Mouse (Mus musculus): Measurements from ENCODE around the gene Fkbp5.

Fkbp5 gene

GRCm38 (mm10) chr17:28431038-28431437 is 86.3 kb downstream of the Fkbp5 start:
- POLR2A ChIA-PET, result interaction anchor here in 3 of 4 experiments (0.6 to 25.4 kb wide), 6 partner anchors 10 to 259 kb away, joined by 3 to 272 read pairs (median 4); no protein-coding TSS in a partner anchor
- CTCF ChIA-PET, result interaction anchor here in 3 of 4 experiments (0.6 to 2.0 kb wide), 5 partner anchors 12 to 151 kb away, joined by 3 to 6 read pairs (median 3); no protein-coding TSS in a partner anchor

GRCm38 (mm10) chr17:28428474-28429258 is 88.7 kb downstream of the Fkbp5 start:
- CTCF ChIA-PET, result interaction anchor here in 2 of 4 experiments (1.1 to 1.2 kb wide), 2 partner anchors 10 to 22 kb away, joined by 3 read pairs; no protein-coding TSS in a partner anchor
- POLR2A ChIA-PET, result interaction anchor here in 2 of 4 experiments (0.6 to 25.4 kb wide), 9 partner anchors 9 to 100 kb away, joined by 3 to 272 read pairs (median 3); no protein-coding TSS in a partner anchor

- POLR2A ChIA-PET, result interaction anchor here in 2 of 4 experiments (0.6 to 25.4 kb wide), 11 partner anchors 8 to 71 kb away, joined by 3 to 272 read pairs (median 4); no protein-coding TSS in a partner anchor
- CTCF ChIA-PET, result interaction anchor here in 2 of 4 experiments (0.7 to 1.2 kb wide), 3 partner anchors 11 to 21 kb away, joined by 3 to 5 read pairs (median 3); no protein-coding TSS in a partner anchor
Observed at GRCm38 (mm10) chr17:28427666-28428065, 89.7 kb downstream of the Fkbp5 start.

GRCm38 (mm10) chr17:28424373-28424772 is 93.0 kb downstream of the Fkbp5 start:
- POLR2A ChIA-PET, result interaction anchor here in 2 of 4 experiments (0.8 to 11.5 kb wide), 4 partner anchors 8 to 18 kb away, joined by 3 to 273 read pairs (median 138); no protein-coding TSS in a partner anchor
- CTCF ChIA-PET, result interaction anchor here in 2 of 4 experiments (1.1 to 1.3 kb wide), 2 partner anchors 17 to 103 kb away, joined by 3 read pairs; no protein-coding TSS in a partner anchor

- CTCF ChIA-PET, result interaction anchor here in 3 of 4 experiments (0.5 to 3.0 kb wide), 5 partner anchors 14 to 107 kb away, joined by 3 to 13 read pairs (median 4); no protein-coding TSS in a partner anchor
- POLR2A ChIA-PET, result interaction anchor here in 3 of 4 experiments (0.6 to 11.5 kb wide), 18 partner anchors 10 to 123 kb away, joined by 3 to 273 read pairs (median 4); no protein-coding TSS in a partner anchor
Observed at GRCm38 (mm10) chr17:28421071-28421470, 96.3 kb downstream of the Fkbp5 start.

- ChIA-PET POLR2A (interaction anchor here in 3 of 4 experiments (0.6 to 11.5 kb wide), 31 partner anchors 9 to 272 kb away, joined by 3 to 273 read pairs (median 4); no protein-coding TSS in a partner anchor), CTCF (interaction anchor here (0.5 to 5.4 kb wide), 16 partner anchors 13 to 265 kb away, joined by 3 to 50 read pairs (median 5); no protein-coding TSS in a partner anchor)
Observed at GRCm38 (mm10) chr17:28420229-28421051, 96.9 kb downstream of the Fkbp5 start.

- CTCF ChIA-PET, result interaction anchor here (0.6 to 5.4 kb wide), 20 partner anchors 12 to 502 kb away, joined by 3 to 50 read pairs (median 5); no protein-coding TSS in a partner anchor
- POLR2A ChIA-PET, result interaction anchor here in 3 of 4 experiments (0.7 to 11.5 kb wide), 37 partner anchors 8 to 273 kb away, joined by 3 to 273 read pairs (median 4); no protein-coding TSS in a partner anchor
Observed at GRCm38 (mm10) chr17:28419636-28420035, 97.7 kb downstream of the Fkbp5 start.

GRCm38 (mm10) chr17:28418954-28419353 is 98.4 kb downstream of the Fkbp5 start:
- POLR2A ChIA-PET, result interaction anchor here in 2 of 4 experiments (0.7 to 11.5 kb wide), 44 partner anchors 9 to 273 kb away, joined by 3 to 273 read pairs (median 4); no protein-coding TSS in a partner anchor
- CTCF ChIA-PET, result interaction anchor here (0.6 to 5.4 kb wide), 26 partner anchors 10 to 209 kb away, joined by 3 to 50 read pairs (median 4); no protein-coding TSS in a partner anchor

- CTCF ChIA-PET, result interaction anchor here (0.6 to 5.4 kb wide), 22 partner anchors 10 to 209 kb away, joined by 3 to 50 read pairs (median 4); no protein-coding TSS in a partner anchor
- POLR2A ChIA-PET, result interaction anchor here in 2 of 4 experiments (0.7 to 11.5 kb wide), 48 partner anchors 8 to 429 kb away, joined by 3 to 273 read pairs (median 5); partner anchors contain the start of genes Fance (in 1 of the 2), Ppard (in 1 of the 2) and Srpk1 (in 1 of the 2)
Observed at GRCm38 (mm10) chr17:28418481-28418880, 98.8 kb downstream of the Fkbp5 start.

GRCm38 (mm10) chr17:28417771-28418170 is 99.6 kb downstream of the Fkbp5 start:
- ChIA-PET POLR2A (interaction anchor here (0.7 to 11.5 kb wide), 59 partner anchors 8 to 429 kb away, joined by 3 to 273 read pairs (median 4); partner anchors contain the start of genes Fance (in 1 of the 4), Ppard (in 1 of the 4) and Srpk1 (in 1 of the 4)), CTCF (interaction anchor here in 3 of 4 experiments (0.6 to 5.4 kb wide), 14 partner anchors 9 to 122 kb away, joined by 3 to 50 read pairs (median 5); no protein-coding TSS in a partner anchor)

- POLR2A ChIA-PET, result interaction anchor here in 3 of 4 experiments (0.5 to 11.5 kb wide), 13 partner anchors 8 to 120 kb away, joined by 3 to 273 read pairs (median 5); no protein-coding TSS in a partner anchor
- CTCF ChIA-PET, result interaction anchor here in 1 of 4 experiments (5.4 kb wide), 1 partner anchor 9 kb away, joined by 47 read pairs; no protein-coding TSS in a partner anchor
Observed at GRCm38 (mm10) chr17:28415271-28415670, 102.1 kb downstream of the Fkbp5 start.

GRCm38 (mm10) chr17:28411381-28411960 is 105.9 kb downstream of the Fkbp5 start:
- ChIA-PET CTCF (interaction anchor here in 3 of 4 experiments (0.6 to 1.6 kb wide), 7 partner anchors 9 to 185 kb away, joined by 3 to 9 read pairs (median 4); no protein-coding TSS in a partner anchor), POLR2A (interaction anchor here in 3 of 4 experiments (0.6 to 15.3 kb wide), 21 partner anchors 8 to 121 kb away, joined by 3 to 273 read pairs (median 4); partner anchors contain the start of genes Armc12 (in 1 of the 3) and Rpl10a (in 1 of the 3))

GRCm38 (mm10) chr17:28410731-28411130 is 106.6 kb downstream of the Fkbp5 start:
- CTCF ChIA-PET, result interaction anchor here in 3 of 4 experiments (0.6 to 1.6 kb wide), 6 partner anchors 9 to 118 kb away, joined by 3 to 9 read pairs (median 4); no protein-coding TSS in a partner anchor
- POLR2A ChIA-PET, result interaction anchor here in 3 of 4 experiments (0.6 to 15.3 kb wide), 16 partner anchors 8 to 121 kb away, joined by 3 to 273 read pairs (median 4); partner anchors contain the start of genes Armc12 (in 1 of the 3) and Rpl10a (in 1 of the 3)

- ChIA-PET CTCF (interaction anchor here in 3 of 4 experiments (0.6 to 4.5 kb wide), 14 partner anchors 9 to 200 kb away, joined by 3 to 50 read pairs (median 10); partner anchors contain the start of gene Armc12 (in 1 of the 3)), POLR2A (interaction anchor here (0.5 to 15.3 kb wide), 11 partner anchors 9 to 162 kb away, joined by 3 to 273 read pairs (median 6); no protein-coding TSS in a partner anchor)
Observed at GRCm38 (mm10) chr17:28408251-28408918, 108.9 kb downstream of the Fkbp5 start.

- ChIA-PET POLR2A (interaction anchor here in 3 of 4 experiments (0.5 to 15.3 kb wide), 14 partner anchors 10 to 682 kb away, joined by 3 to 273 read pairs (median 5); no protein-coding TSS in a partner anchor), CTCF (interaction anchor here (0.6 to 4.5 kb wide), 47 partner anchors 10 to 199 kb away, joined by 3 to 50 read pairs (median 4); partner anchors contain the start of gene Armc12 (in 2 of the 4))
Observed at GRCm38 (mm10) chr17:28407418-28408250, 109.7 kb downstream of the Fkbp5 start.

Data from embryonic stem cell, embryonic (primary cell).